ENCODE assay signal across 8 mouse cellular contexts in the genomic region with DNA sequence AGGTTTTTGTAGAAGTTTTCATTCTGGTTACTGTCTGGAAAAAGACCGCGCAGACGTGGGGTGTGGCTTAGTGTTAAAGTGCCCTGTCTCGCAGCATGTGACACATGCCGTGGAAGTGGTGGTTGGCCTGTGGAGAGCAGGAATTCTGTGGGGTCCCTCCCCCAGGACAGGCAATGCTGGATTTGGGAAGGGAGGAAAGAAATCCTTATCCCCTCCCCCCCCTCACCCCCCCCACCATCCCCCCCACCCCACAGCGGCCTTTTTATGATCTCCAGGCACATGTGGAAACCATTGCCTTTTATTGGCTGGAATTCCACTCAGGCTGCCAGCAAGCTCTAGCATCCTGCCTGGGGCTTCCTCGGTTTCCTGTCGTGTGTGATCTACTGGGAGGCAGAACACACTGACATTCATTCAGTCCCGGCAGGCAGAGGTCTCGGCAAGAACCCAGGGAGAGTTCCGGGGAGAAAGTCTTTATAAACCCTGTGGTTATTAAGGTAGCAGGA. TPM values are rescaled to one million over a fixed set of nuclear protein-coding genes. Genes with fewer than 3 reads are reported as not detected.
DNase-seq lines count a peak whose midpoint lies in the region; ATAC-seq and TF ChIP-seq lines count a peak whose summit lies in the region.

No protein-coding gene starts in this region.

- ATAC-seq in heart, embryonic 14.5 days (ENCODE audit: insufficient number of reproducible peaks, insufficient read depth, low FRiP score, low read depth), result 0 out of 2 replicates have a peak, but pooled peaks have one; percentile 26
- peak; percentile 37; the same call in 1 of the 2 replicates for ATAC-seq in stomach, embryonic 15.5 days (ENCODE audit: insufficient read depth, low FRiP score, low read depth)

- H3K4me3 ChIP-seq in embryonic facial prominence, embryonic 10.5 days, result peak overlapping the region; percentile 47
- H3K4me3 ChIP-seq in heart, embryonic 14.5 days (ENCODE audit: control insufficient read depth in 1 of 2, insufficient read depth in 1 of 2, low read depth in 1 of 2, low read length in 2 of 2), result no peak overlapping the region
- no peak overlapping the region for H3K4me3 ChIP-seq in stomach, embryonic 15.5 days (replicated peaks)

- TF ChIP-seq CTCF in brain, embryonic 14.5 days (IDR thresholded peaks at IDR 0.05; ENCODE audit: borderline replicate concordance, extremely low read depth, insufficient read depth, insufficient read length), result no peak

- H3K4me1 ChIP-seq in embryonic facial prominence, embryonic 10.5 days, result peaks cover 75% of the 10 kb centered on the region
- peaks cover 20 to 26% of the 10 kb centered on the region in 2 experiments for H3K4me1 ChIP-seq in heart, embryonic 14.5 days (ENCODE audit: control insufficient read depth in 2 of 2, insufficient read depth in 2 of 2, low read length in 2 of 2)
- peaks cover 32% of the 10 kb centered on the region for H3K4me1 ChIP-seq in stomach, embryonic 15.5 days

- no peaks in the 10 kb centered on the region for H3K36me3 ChIP-seq in embryonic facial prominence, embryonic 10.5 days (replicated peaks)
- H3K36me3 ChIP-seq in heart, embryonic 14.5 days (ENCODE audit: control insufficient read depth, insufficient read depth, low read length), result no peaks in the 10 kb centered on the region
- H3K36me3 ChIP-seq in stomach, embryonic 15.5 days, result no peaks in the 10 kb centered on the region

- peak overlapping the region; percentile 39; the same call in 1 of the 2 replicates for H3K4me2 ChIP-seq in heart, embryonic 14.5 days (ENCODE audit: low read length)
- H3K4me2 ChIP-seq in stomach, embryonic 15.5 days, result peak overlapping the region; percentile 35

- peak; percentile 44 for DNase-seq in brain, embryonic 14.5 days (ENCODE audit: low read depth)
- DNase-seq in embryonic facial prominence, embryonic 10.5 days (ENCODE audit: low spot score), result peak; percentile 86
- peak; percentile 33 to 45 for DNase-seq in kidney, postnatal 36 days
- DNase-seq in layer of hippocampus, postnatal 14 days (ENCODE audit: low spot score in 2 of 2), result no peak
- no peak for DNase-seq in cerebellum, adult 9-10 months
- DNase-seq in spleen, postnatal 4 days (ENCODE audit: low spot score in 2 of 2), result no peak

- H3K9me3 ChIP-seq in embryonic facial prominence, embryonic 10.5 days, result no peaks in the 10 kb centered on the region
- H3K9me3 ChIP-seq in heart, embryonic 14.5 days (ENCODE audit: control insufficient read depth, low read length), result no peaks in the 10 kb centered on the region
- no peaks in the 10 kb centered on the region for H3K9me3 ChIP-seq in stomach, embryonic 15.5 days

- H3K27ac ChIP-seq in embryonic facial prominence, embryonic 10.5 days (replicated peaks), result peak overlapping the region; percentile 90
- H3K27ac ChIP-seq in heart, embryonic 14.5 days (replicated peaks in 1 of 2; ENCODE audit: control insufficient read depth in 1 of 2, insufficient read depth in 1 of 2, low read depth in 2 of 2, low read length in 2 of 2), result peak overlapping the region; percentile 71 to 81
- H3K27ac ChIP-seq in stomach, embryonic 15.5 days, result peak overlapping the region; percentile 78

- TF ChIP-seq POLR2A in brain, embryonic 14.5 days (IDR thresholded peaks at IDR 0.05; ENCODE audit: borderline replicate concordance, extremely low read depth, insufficient read depth, insufficient read length, poor library complexity, severe bottlenecking), result no peak

- WGBS in embryonic facial prominence, embryonic 10.5 days, result 28% methylated on average over 11 of the region's 11 CpGs
- WGBS in heart, embryonic 14.5 days, result 41% methylated on average over 11 of the region's 11 CpGs
- WGBS in stomach, embryonic 15.5 days, result 32% methylated on average over 11 of the region's 11 CpGs

- no peaks in the 10 kb centered on the region for H3K27me3 ChIP-seq in embryonic facial prominence, embryonic 10.5 days (replicated peaks; ENCODE audit: low read depth, poor library complexity, severe bottlenecking)
- H3K27me3 ChIP-seq in heart, embryonic 14.5 days (ENCODE audit: control insufficient read depth, insufficient read depth, low read length), result no peaks in the 10 kb centered on the region
- H3K27me3 ChIP-seq in stomach, embryonic 15.5 days (replicated peaks), result no peaks in the 10 kb centered on the region

- peak overlapping the region; percentile 38 for H3K9ac ChIP-seq in heart, embryonic 14.5 days (ENCODE audit: low read length)
- no peak overlapping the region for H3K9ac ChIP-seq in stomach, embryonic 15.5 days

RNA-seq across cellular contexts. Expression of a gene that starts 33.5 kb away (rescaled TPM):
- polyA plus RNA-seq in brain, embryonic 14.5 days (2012; rRNA removed), result 71.9 and 96.0 TPM in 2 replicates
- polyA plus RNA-seq in embryonic facial prominence, embryonic 10.5 days (2016; fragmentation: Nextera tagmentation; extraction: Ambion mirVana), result 99.6 and 100 TPM in 2 replicates
- 68.5 and 74.8 TPM in 2 replicates for polyA plus RNA-seq in heart, embryonic 14.5 days (2014; fragmentation: Nextera tagmentation; extraction: Ambion mirVana)
- 64.5 and 65.8 TPM in 2 replicates for polyA plus RNA-seq in stomach, embryonic 15.5 days (2015; fragmentation: Nextera tagmentation; extraction: Ambion mirVana)
- 10 to 100 TPM; 24.2 to 24.5 TPM for total RNA-seq in layer of hippocampus, postnatal 14 days (2021)

Comparison
In these comparisons a context has a peak if more than half of its experiments do, and no peak if none do; other contexts are left out.
1. DNase-seq: peak in brain, embryonic 14.5 days (single experiment), embryonic facial prominence, embryonic 10.5 days (single experiment) and kidney, postnatal 36 days (2 of 2); none in layer of hippocampus, postnatal 14 days (0 of 2), cerebellum, adult 9-10 months (single experiment) and spleen, postnatal 4 days (0 of 2).
2. Peak in every context shown above with its lines, with median percentiles within 50 percentile points of each other: H3K27ac ChIP-seq.